Mouse (Mus musculus) midbrain, embryonic 14.5 days (tissue): ENCODE measurements around the gene 1700092M07Rik. TPM values are rescaled to one million over a fixed set of nuclear protein-coding genes. Genes with fewer than 3 reads are reported as not detected.

Source experiments
- ATAC-seq: fragments of 200-750 bp; cut with Nextera tagmentation; 2 replicates; pipeline ENCODE4 v1.8.0; 2017; ENCODE audit warnings: moderate number of reproducible peaks, moderate library complexity; ENCODE audit not compliant: low FRiP score, low TSS enrichment
- DNase-seq: peaks from one replicate; pipeline ENCODE4 v3.0.0-alpha.2; 2015
- H3K27ac ChIP-seq: fragments of 300-500 bp; sonication (generic); replicated peaks from 2 replicates; pipeline ENCODE4 v1.5.1; 2014; ENCODE audit warnings: mild to moderate bottlenecking, low read depth, low read length, moderate library complexity
- H3K27me3 ChIP-seq: fragments of 300-500 bp; sonication (generic); 2 replicates; pipeline ENCODE4 v1.6.1; 2014; ENCODE audit warnings: low read length, control low read depth, mixed read lengths; ENCODE audit not compliant: control insufficient read depth, insufficient read depth
- H3K36me3 ChIP-seq: fragments of 300-500 bp; sonication (generic); 2 replicates; pipeline ENCODE4 v1.6.1; 2014; ENCODE audit warnings: low read length, control low read depth; ENCODE audit not compliant: control insufficient read depth, insufficient read depth
- H3K4me1 ChIP-seq: fragments of 300-500 bp; sonication (generic); 2 replicates; pipeline ENCODE4 v1.6.1; 2014; ENCODE audit warnings: mild to moderate bottlenecking, antibody characterized with exemption, low read length, control low read depth; ENCODE audit not compliant: control insufficient read depth, insufficient read depth
- H3K4me2 ChIP-seq: fragments of 300-500 bp; sonication (generic); 2 replicates; pipeline ENCODE4 v1.6.1; 2014; ENCODE audit warnings: mild to moderate bottlenecking, low read length, moderate library complexity
- H3K4me3 ChIP-seq: fragments of 300-500 bp; sonication (generic); replicated peaks from 2 replicates; pipeline ENCODE4 v1.5.1; 2014; ENCODE audit warnings: low read depth, low read length
- H3K9ac ChIP-seq: fragments of 300-500 bp; sonication (generic); replicated peaks from 2 replicates; pipeline ENCODE4 v1.6.1; 2014; ENCODE audit warnings: mild to moderate bottlenecking, low read length, moderate library complexity
- H3K9me3 ChIP-seq: fragments of 300-500 bp; sonication (generic); 2 replicates; pipeline ENCODE4 v1.6.1; 2016; ENCODE audit warnings: low read length, control low read depth, mixed read lengths; ENCODE audit not compliant: control insufficient read depth
- WGBS: fragments of 180-500 bp; shearing (Covaris S2); extraction: QIAGEN DNeasy Blood & Tissue Kit; methylation state at CpG from one replicate; pipeline ENCODE4 v1.1.7; 2014; 5-methylcytosine and 5-hydroxymethylcytosine counted together
- polyA plus RNA-seq: library from polyadenylated mRNA; unstranded; fragments of >200 nt; fragmentation: Nextera tagmentation; extraction: Ambion mirVana; gene quantifications from 2 replicates; pipeline ENCODE4 v1.2.1, GENCODE M21; 2014

Gene 1700092M07Rik
- polyA plus RNA-seq, 1 experiment from 2014 or later: 1.1 TPM

DNA sequence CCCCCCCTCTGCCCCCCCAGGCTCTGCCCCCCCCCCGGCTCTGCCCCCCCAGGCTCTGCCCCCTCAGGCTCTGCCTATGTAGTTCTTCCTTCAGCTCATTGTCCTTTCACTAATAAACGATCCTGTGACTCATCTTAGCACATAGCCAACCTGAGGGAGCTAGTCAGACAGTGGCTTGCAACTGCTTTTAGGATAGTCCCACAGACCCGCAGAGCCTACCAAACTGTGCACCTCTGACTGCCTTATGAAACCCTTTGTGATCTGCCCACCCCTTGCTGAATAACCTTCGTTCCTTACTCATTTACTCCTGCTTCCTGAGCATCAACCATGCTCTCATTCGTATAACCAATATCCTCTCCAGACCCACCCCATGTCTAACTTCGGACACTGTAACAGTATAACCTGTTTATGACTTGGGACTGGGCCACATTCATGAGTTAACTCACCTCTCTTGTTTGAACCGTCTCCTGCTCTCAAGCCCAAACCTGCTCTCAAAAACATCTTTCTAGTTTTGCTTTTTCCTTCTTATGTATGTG, 34.3 kb upstream of the 1700092M07Rik start:
- ATAC-seq: no peak
- Histone ChIP-seq H3K9ac (no peak overlapping the region), H3K4me2 (no peak overlapping the region), H3K4me3 (no peak overlapping the region), H3K27me3 (no peaks in the 10 kb centered on the region), H3K27ac (no peak overlapping the region), H3K9me3 (no peaks in the 10 kb centered on the region), H3K4me1 (peaks cover 2% of the 10 kb centered on the region; the same call in 1 of the 2 replicates), H3K36me3 (peaks cover 46% of the 10 kb centered on the region)
- WGBS: 92% methylated on average over 7 of the region's 7 CpGs
- DNase-seq: no peak

DNA sequence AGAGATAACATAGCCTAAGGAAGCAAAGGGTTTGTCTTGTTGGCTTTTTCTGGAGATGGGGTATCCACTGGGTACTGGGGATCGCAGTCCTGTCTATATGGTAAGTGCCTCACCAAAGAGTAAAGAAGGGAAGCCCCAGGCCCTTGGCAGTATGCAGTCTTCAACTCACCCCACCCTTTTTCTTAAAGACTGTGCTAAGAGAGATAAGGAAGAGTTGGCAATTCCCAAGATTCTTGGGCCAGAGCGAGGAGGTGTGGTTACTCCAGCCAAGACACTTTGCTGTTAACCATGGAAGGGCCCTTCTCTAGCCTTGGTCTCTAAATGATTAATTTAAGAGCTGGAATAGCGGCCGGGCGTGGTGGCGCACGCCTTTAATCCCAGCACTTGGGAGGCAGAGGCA, 33.6 kb upstream of the 1700092M07Rik start:
- 98% methylated on average over 7 of the region's 7 CpGs for WGBS
- H3K4me1 ChIP-seq: peaks cover 9% of the 10 kb centered on the region
- DNase-seq (no peak), ATAC-seq (no peak)
- no peaks in the 10 kb centered on the region for H3K27me3 ChIP-seq
- H3K9me3 ChIP-seq: no peaks in the 10 kb centered on the region
- peaks cover 46% of the 10 kb centered on the region for H3K36me3 ChIP-seq
- H3K4me3 ChIP-seq: no peak overlapping the region
- H3K4me2 ChIP-seq: no peak overlapping the region
- no peak overlapping the region for H3K9ac ChIP-seq
- H3K27ac ChIP-seq: no peak overlapping the region

DNA sequence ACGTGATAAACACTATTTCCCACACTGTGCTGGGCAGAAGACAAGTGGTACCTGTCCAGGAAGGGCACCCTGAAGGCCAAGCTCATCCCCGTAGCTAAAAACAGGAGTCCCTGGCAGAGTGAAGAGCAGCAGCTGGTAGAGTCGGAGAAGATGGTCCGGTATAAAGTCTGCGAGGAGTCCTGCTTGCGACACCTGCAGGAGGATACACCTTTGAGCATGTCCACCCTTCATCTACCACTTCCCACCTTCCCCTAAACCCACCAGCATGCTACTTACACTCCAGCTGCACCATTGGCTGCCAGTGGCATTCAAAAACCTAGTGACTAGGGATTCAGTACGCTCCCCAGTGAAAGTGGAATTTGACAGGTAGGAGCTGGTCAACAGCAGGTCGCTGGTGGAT, 31.6 kb upstream of the 1700092M07Rik start:
- H3K4me3 ChIP-seq: no peak overlapping the region
- no peak for DNase-seq
- no peak for ATAC-seq
- H3K9ac ChIP-seq: no peak overlapping the region
- WGBS: 95% methylated on average over 8 of the region's 8 CpGs
- peaks cover 20% of the 10 kb centered on the region for H3K4me1 ChIP-seq
- no peak overlapping the region for H3K27ac ChIP-seq
- no peak overlapping the region for H3K4me2 ChIP-seq
- peaks cover 46% of the 10 kb centered on the region for H3K36me3 ChIP-seq
- no peaks in the 10 kb centered on the region for H3K27me3 ChIP-seq
- H3K9me3 ChIP-seq: no peaks in the 10 kb centered on the region

DNA sequence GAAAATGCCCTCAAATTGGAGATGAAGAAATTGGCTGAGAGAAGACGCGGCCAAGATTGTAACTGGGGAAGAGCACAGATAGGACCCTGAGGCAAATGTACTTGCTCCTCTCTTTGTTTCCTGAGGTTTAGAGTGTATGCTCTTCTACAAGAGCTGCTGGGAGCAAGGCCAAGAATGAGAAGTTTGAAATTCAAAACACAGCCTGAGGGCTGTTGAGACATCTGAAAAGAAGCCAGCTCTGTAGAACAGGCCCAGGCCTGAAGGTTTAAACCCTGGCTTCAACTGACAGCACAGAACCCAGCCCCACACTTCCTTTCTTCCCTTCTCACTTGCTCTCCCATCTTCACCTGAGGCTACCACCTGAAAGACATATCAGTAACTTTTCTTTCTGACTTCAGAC, 30.5 kb upstream of the 1700092M07Rik start:
- H3K4me1 ChIP-seq: peaks cover 23% of the 10 kb centered on the region
- no peaks in the 10 kb centered on the region for H3K27me3 ChIP-seq
- H3K27ac ChIP-seq: no peak overlapping the region
- 93% methylated on average over 2 of the region's 2 CpGs for WGBS
- DNase-seq (peak; percentile 54), ATAC-seq (no peak)
- H3K9me3 ChIP-seq: no peaks in the 10 kb centered on the region
- H3K4me2 ChIP-seq: no peak overlapping the region
- H3K36me3 ChIP-seq: peaks cover 46% of the 10 kb centered on the region
- no peak overlapping the region for H3K9ac ChIP-seq
- H3K4me3 ChIP-seq: no peak overlapping the region

DNA sequence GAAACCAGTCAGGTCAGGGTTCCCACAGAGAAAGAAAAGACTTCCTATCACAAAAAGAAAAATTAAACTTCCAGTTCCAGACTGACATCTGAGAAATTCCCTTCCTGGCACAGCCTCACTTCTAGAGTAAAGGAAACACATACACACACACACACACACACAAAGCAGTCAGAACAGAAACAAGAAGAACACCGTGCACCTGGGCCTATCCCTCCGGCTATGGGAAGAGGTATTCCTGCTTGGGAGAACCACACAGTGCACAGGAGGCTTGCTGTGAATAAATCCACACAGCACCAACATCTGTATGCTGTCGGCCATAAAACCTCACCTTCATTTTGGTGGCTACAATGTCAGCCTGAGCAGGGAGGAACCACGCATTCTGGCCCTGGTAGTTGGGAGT, 29.0 kb upstream of the 1700092M07Rik start:
- H3K9ac ChIP-seq: peak overlapping the region; percentile 90; the same call in 1 of the 2 replicates
- peak overlapping the region; percentile 72 for H3K4me2 ChIP-seq
- H3K4me1 ChIP-seq: peaks cover 23% of the 10 kb centered on the region
- H3K27me3 ChIP-seq: no peaks in the 10 kb centered on the region
- no peak for ATAC-seq
- H3K4me3 ChIP-seq: no peak overlapping the region
- no peak overlapping the region for H3K27ac ChIP-seq
- no peaks in the 10 kb centered on the region for H3K9me3 ChIP-seq
- DNase-seq: no peak
- 89% methylated on average over 4 of the region's 4 CpGs for WGBS
- peaks cover 45% of the 10 kb centered on the region for H3K36me3 ChIP-seq

DNA sequence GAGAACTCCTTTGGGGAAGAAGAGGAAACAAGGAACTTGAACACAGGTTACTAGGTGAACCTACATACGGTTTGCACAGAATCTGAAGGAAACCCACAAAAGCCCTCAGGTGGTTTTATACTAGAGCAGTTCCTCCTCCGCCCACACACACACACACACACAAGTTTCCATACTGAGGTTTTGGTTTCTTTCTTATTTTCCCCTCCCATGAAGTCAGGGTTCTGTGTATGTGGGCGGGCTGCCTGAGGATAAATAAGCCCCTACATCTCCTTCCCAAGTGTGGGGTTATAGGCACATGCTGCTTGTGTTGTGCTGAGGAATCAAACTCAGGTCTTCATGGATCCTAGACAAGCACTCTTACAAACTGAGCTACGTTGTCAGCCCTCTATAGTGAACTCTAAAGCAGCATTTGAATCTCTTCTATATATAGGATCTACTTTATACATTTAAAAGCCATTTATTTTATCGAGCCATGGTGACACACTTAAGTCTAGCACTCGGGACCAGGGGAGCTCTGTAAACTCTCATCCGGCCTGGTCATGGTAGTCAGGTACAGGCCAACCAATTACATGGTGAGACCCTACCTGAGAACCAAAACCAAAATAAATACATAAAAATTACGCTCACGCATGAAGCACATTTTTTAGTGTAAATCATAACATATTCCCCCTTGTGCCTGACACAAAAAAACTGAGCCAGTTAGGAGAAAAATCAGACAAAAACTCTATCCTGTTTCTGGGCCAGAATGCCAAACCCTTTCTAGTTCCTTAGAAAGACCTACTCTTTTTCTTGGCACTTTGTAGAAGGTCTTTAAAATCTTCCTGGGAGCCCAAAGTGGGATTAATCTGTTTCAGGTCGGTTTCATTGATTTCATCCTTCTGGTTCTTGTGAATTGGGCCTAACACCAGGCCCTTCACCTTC, 28.3 kb upstream of the 1700092M07Rik start:
- WGBS: 71% methylated on average over 10 of the region's 10 CpGs
- ATAC-seq (no peak), DNase-seq (no peak)
- peak overlapping the region; percentile 78 for H3K4me3 ChIP-seq
- no peaks in the 10 kb centered on the region for H3K27me3 ChIP-seq
- peaks cover 38% of the 10 kb centered on the region for H3K36me3 ChIP-seq
- peak overlapping the region; percentile 72 for H3K4me2 ChIP-seq
- H3K9me3 ChIP-seq: no peaks in the 10 kb centered on the region
- peak overlapping the region; percentile 91 for H3K27ac ChIP-seq
- peaks cover 23% of the 10 kb centered on the region for H3K4me1 ChIP-seq
- H3K9ac ChIP-seq: peak overlapping the region; percentile 90

DNA sequence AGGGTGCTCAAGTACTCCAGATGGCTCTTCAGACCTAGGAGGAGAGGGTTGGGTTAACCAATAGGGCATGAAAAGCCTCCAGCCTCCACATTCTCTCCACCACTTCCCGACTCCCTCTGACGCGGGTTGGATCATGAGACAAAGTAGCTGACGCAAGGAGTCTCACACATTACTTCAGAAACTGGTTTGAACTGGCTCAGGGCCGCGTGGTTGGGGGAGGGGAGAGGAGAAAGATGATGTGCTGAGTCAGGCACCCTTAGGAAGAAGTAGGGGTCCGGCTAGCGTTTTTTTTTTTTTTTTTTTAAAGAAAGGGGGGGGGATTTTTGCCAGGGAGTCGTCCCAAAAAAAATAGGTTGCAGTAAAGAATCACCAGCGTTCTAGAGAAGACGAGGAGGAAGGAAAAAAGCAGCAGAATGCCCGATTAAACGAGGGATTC, 27.6 kb upstream of the 1700092M07Rik start:
- Histone ChIP-seq H3K4me3 (peak overlapping the region; percentile 78), H3K9ac (peak overlapping the region; percentile 90), H3K27me3 (no peaks in the 10 kb centered on the region), H3K4me1 (peaks cover 23% of the 10 kb centered on the region), H3K36me3 (peaks cover 31% of the 10 kb centered on the region), H3K27ac (peak overlapping the region; percentile 91), H3K4me2 (peak overlapping the region; percentile 72), H3K9me3 (no peaks in the 10 kb centered on the region)
- ATAC-seq: peak; percentile 74
- DNase-seq: peak; percentile 86
- 0% methylated on average over 13 of the region's 13 CpGs for WGBS

DNA sequence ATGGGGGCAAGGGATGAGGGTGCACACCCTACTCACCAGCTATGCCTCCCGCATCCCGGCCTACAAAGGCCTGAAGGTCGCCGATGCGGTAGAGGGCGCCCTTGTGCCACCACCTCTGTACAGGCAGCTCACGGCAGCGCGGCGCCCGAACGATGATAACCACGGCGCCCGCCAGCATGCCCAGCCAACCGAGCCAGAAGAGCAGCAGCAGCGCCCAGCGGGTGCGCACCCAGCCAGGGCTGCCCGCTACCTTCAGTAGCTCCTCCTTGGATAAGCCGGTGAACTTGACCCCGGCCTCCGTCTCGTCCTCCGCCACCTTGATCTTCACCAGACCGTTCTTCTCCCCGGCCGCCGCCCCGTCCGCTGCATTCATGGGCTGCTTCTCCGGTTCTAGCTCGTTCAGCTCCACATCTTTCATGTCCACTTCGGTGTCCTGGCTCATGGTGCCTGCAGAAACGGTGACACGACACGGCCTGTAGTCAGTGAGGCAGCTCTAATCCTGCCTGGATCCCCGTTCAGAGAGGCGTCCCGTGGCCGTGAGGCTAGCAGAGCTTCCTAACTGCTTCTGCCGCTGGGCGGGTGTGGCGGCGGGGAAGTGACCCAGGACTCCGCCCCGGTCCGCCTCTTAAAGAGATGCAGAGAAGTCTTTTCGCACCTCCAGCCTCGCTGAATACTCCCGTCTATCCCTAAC, 27.1 kb upstream of the 1700092M07Rik start:
- H3K27me3 ChIP-seq: no peaks in the 10 kb centered on the region
- DNase-seq (peak; percentile 93), ATAC-seq (peak; percentile 87)
- no peaks in the 10 kb centered on the region for H3K9me3 ChIP-seq
- WGBS: 0% methylated on average over 51 of the region's 51 CpGs
- peaks cover 23% of the 10 kb centered on the region for H3K4me1 ChIP-seq
- H3K4me3 ChIP-seq: peak overlapping the region; percentile 78
- peak overlapping the region; percentile 91 for H3K27ac ChIP-seq
- H3K9ac ChIP-seq: peak overlapping the region; percentile 90
- peak overlapping the region; percentile 72 for H3K4me2 ChIP-seq
- peaks cover 26% of the 10 kb centered on the region for H3K36me3 ChIP-seq
